Mouse (Mus musculus) adrenal gland, postnatal 25 days (tissue): ENCODE results near the gene Wscd1. TPM values are rescaled to one million over a fixed set of nuclear protein-coding genes. Genes with fewer than 3 reads are reported as not detected.
"Not testable (repeated sequence)": the region's sequence is repeated elsewhere in the genome, so short reads cannot be mapped to it uniquely, and the experiment has no call there.

Source experiments
- DNase-seq: peaks from one replicate; pipeline ENCODE4 v3.0.0; 2021; ENCODE audit warnings: mixed read lengths
- total RNA-seq: library from RNA; stranded (reverse); gene quantifications from 2 replicates; pipeline ENCODE4 v1.2.3, GENCODE M21; 2021

The Wscd1 gene
- total RNA-seq, 1 experiment from 2014 or later: 8.7 TPM

DNA sequence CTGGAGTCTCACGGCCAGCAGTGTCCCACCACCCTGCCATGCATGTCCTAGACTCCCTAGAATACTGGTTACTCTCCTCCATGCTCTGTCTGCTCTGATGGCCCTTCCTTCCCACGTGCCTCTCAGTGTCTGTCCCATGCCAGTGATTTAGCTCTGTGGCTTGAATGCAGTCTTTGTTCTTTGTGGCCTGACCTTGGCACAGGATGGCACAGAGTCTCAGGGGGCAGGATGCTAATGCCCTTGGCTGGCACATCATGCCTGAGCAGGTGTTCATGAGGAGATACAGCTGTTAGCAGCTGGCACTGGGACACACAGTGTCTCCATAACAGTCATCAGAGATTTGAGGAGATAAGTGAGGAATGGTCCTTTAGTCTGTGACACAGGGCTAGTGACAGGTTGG is 20.8 kb downstream of the Wscd1 start:
- DNase-seq: no peak

- DNase-seq: no peak
Observed at GRCm38 (mm10) chr11:71771074-71771473, 21.4 kb downstream of the Wscd1 start.

DNA sequence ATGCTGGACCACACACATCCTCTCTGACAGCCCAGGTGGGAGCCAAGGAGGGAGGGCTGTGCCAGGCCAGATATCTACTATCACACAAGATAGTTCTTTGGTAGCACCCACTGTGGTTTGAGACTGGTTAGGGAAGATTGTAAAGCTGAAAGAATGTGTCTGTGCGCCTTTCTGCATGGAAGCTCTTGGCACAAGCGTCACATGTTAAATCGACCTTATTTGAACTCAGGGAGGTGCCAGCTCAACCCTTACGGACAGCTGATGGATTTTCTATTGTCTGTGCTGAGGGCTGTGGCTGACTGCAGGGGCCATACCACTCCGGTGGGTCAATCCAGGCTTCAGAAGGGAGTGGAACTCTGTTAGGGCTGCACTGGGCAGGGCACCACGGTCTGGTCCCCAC is 22.3 kb downstream of the Wscd1 start:
- DNase-seq: no peak

- no peak for DNase-seq
Observed at GRCm38 (mm10) chr11:71772802-71773201, 23.1 kb downstream of the Wscd1 start.

DNA sequence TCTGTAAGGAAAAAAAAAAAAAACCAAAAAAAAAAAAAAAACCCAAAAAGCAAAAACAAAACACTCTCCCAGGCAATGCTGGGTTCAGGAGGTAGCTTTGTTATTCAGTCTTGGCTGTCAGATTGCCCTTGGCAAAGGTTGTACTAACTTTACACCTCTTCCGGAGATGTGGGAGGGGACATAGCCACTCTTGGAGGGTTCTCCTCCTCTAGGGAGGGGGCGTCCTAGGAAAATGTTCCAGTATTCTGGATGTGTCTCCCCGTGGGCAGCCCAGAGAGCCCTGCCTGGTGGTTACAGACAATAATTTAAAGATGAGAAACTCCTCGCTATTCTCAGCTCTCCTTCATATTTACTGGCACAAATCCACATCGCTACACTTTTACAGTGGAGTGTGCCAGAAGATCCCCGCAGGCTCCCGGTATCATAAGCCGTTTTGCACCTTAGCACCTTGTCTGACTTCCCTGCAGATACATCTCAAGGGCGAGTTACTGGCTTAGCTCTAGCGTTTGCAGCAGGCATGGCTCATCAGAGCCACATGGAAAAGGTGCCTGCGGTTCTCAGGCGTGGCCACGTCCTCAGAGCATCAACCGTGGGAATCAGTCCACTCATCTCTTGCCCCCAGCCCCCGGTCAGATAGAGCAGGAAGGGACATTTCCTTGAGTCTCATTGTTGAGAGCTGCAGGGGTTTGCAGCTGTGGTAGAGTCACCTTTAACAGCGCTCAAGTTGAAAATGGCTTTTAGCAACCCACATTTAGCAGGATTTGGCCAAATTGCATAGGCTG is 24.5 kb downstream of the Wscd1 start:
- DNase-seq: no peak

GRCm38 (mm10) chr11:71775056-71775455 is 25.3 kb downstream of the Wscd1 start:
- DNase-seq: no peak

DNA sequence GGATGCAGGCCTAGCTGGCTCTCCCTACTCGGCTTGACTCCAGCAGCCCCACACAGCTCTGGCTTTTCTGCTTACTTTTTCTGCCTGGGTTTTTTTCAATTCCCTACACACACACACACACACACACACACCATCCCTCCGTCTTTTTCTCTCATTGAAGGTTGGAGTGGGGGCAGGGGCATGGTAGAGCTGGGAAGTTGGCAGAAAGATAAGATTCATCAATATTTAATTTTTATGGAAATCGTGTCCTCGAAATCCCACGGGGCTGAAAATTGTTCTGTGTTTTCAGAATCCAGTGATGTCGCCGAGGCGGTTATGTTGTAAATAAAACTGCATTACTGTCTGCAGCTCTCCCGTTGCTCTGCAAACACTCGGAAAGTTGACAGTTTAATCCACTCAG is 29.9 kb downstream of the Wscd1 start:
- no peak for DNase-seq

- DNase-seq: no peak
Observed at GRCm38 (mm10) chr11:71781737-71782354, 32.1 kb downstream of the Wscd1 start.

GRCm38 (mm10) chr11:71785499-71785898 is 35.8 kb downstream of the Wscd1 start:
- no peak for DNase-seq

DNA sequence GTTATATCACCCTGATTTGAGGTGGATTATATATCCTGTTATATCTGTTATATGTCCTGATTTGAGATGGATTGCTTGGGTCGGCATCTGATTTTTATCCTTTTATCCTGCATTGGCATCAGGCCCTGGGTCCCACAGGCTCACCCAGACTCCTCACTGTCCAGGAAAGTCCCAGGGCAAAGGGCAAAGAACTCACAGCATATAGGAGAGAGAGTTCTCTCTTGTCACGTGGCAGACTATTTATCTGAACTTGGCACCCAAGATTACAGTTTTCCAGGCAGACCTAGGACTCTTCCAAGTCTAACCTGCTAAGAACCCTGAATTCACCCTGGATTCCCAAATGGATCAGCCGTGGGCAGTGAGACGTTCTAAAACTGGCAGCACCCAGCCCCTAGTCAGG is 38.5 kb downstream of the Wscd1 start:
- no peak for DNase-seq

GRCm38 (mm10) chr11:71790227-71790626 is 40.5 kb downstream of the Wscd1 start:
- DNase-seq: no peak

- DNase-seq: no peak
Observed at GRCm38 (mm10) chr11:71799206-71799605, 49.5 kb downstream of the Wscd1 start.

GRCm38 (mm10) chr11:71808521-71808920 is 58.8 kb downstream of the Wscd1 start:
- no peak for DNase-seq

DNA sequence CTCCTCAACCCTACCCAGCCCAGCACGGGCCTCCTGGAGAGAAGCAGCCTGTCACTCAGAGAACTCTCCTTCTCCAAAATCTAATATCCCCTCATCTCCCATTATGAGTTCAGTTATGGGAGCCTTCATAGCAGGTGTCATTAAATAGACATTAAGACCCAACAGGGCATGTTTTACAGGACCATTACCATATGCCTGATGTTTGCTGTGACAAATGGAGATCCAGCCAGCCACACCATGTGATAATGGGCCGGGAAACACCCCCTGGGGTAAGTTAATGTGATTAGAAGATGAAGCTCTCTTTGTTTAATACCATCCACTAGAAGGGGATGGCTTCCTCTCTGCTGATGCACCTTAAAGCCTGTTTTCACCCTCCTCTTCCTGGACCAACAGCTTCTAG is 62.1 kb downstream of the Wscd1 start:
- DNase-seq: no peak

DNA sequence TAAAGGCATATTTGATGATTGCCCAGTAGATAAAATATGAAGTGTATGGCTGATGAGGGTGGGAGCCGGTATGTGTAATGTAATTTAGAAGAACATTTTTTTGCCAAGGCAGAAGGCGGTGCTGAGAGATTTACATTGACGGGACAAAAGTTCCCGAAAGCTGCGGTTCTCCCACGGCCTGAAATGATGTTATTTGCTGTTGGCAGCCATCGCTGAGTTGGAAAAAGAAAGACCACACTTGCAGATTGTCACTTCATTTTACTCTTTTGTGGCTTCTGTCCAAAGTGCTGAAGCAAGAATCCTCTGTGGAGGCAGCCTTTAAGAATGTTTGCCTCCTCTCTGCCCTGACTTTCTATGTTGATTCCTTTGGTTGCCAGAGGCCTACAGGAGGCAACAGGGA is 63.2 kb downstream of the Wscd1 start:
- DNase-seq: no peak

- DNase-seq: no peak
Observed at GRCm38 (mm10) chr11:71814511-71814910, 64.8 kb downstream of the Wscd1 start.

GRCm38 (mm10) chr11:71815326-71815725 is 65.6 kb downstream of the Wscd1 start:
- DNase-seq: peak; percentile 42

DNA sequence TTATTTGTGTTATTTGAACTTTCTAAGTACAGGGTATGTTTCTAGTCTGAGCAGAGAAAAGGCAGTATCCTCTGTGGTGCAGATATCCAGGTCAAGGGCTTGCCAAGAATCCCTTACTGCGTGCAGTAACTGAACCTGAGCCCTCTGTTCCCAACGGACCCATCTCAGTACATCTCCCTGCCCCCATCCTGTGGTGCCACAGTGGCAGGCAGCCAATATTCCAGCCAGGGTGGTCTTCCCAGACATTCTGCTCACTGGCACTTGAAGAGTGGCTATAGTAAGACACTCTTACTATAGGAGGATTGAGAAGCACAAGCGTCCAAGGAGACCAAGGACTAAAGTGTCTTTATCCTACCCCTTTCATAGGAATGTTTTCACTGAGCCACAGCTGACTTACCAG is 67.2 kb downstream of the Wscd1 start:
- peak; percentile 34 for DNase-seq

GRCm38 (mm10) chr11:71817341-71817740 is 67.6 kb downstream of the Wscd1 start:
- no peak for DNase-seq

GRCm38 (mm10) chr11:71818111-71818510 is 68.4 kb downstream of the Wscd1 start:
- no peak for DNase-seq

GRCm38 (mm10) chr11:71819901-71820300 is 70.2 kb downstream of the Wscd1 start:
- DNase-seq: no peak

- DNase-seq: no peak
Observed at GRCm38 (mm10) chr11:71820847-71821246, 71.1 kb downstream of the Wscd1 start.

DNA sequence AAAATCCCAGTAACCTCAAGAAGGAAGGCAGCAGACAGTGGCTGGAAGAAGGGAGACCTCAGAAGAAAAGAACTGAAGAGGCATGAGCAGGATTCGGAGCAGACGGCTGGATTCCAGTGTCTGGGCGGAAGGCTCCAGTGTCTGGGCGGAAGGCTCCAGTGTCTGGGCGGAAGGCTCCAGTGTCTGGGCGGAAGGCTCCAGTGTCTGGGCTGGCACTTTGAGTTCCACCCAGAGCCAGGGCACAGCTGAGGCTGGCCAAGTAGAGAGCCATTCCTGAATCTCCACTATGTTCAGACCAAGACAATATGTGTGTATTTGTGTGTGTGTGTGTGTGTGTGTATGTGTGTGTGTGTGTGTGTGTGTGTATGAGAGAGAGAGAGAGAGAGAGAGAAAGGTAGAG is 71.8 kb downstream of the Wscd1 start:
- DNase-seq: not testable (repeated sequence)

DNA sequence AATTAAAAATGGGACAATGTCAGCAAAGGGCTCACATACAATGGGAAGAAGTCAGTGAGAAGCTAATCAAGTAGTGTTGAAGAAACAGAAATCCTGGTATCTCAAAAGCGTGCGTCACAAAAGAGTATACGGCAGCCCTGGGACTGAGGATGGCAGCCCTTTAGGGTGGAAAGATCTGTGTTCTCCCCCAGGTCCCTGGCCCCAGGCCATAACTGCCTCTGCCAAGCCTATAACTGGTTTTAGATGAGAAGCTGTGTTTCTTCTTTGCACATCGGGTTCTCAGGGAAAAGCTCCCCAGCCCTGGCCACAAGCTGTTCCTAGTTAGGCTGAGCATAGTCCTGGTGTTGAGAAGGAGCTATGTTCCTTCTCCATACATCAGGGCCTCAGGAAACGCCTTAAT is 72.3 kb downstream of the Wscd1 start:
- DNase-seq: no peak
